Mouse (Mus musculus) MEL (cell line): ENCODE data around the gene Pisd. TPM values are rescaled to one million over a fixed set of nuclear protein-coding genes. Genes with fewer than 3 reads are reported as not detected.

Experiments
- DNase-seq: peaks from one replicate; pipeline ENCODE4 v3.0.0; 2011; ENCODE audit warnings: low read depth, low spot score
- H3K27ac ChIP-seq: 2 replicates; pipeline ENCODE4 v1.5.1; 2012; ENCODE audit warnings: low read depth, mild to moderate bottlenecking, control low read depth, low read length, moderate library complexity; ENCODE audit not compliant: control insufficient read depth
- H3K27me3 ChIP-seq, 2 experiments: fragments of 150-350 bp in 1 of 2; sonication (generic) in 1 of 2; 2 replicates each; pipeline ENCODE4 v1.6.1; 2012; ENCODE audit warnings: low read length in 2 of 2, mild to moderate bottlenecking in 2 of 2, improper control_type of control experiment in 1 of 2, moderate library complexity in 1 of 2; ENCODE audit not compliant: insufficient read depth in 2 of 2, control insufficient read depth in 1 of 2
- H3K36me3 ChIP-seq, 2 experiments: 2 replicates each; pipeline ENCODE4 v1.6.1; 2012 to 2014; ENCODE audit warnings: low read length in 2 of 2, improper control_type of control experiment in 1 of 2, inconsistent platforms in 1 of 2, mild to moderate bottlenecking in 1 of 2; ENCODE audit not compliant: insufficient read depth in 2 of 2, control insufficient read depth in 1 of 2
- H3K4me1 ChIP-seq, 2 experiments: fragments of 150-350 bp in 1 of 2; sonication (generic) in 1 of 2; 2 replicates each; pipeline ENCODE4 v1.6.1; 2012; ENCODE audit warnings: low read length in 2 of 2, improper control_type of control experiment in 1 of 2, mild to moderate bottlenecking in 1 of 2; ENCODE audit not compliant: insufficient read depth in 2 of 2, control insufficient read depth in 1 of 2
- H3K4me3 ChIP-seq, 2 experiments: fragments of 150-350 bp in 1 of 2; sonication (generic) in 1 of 2; 2 replicates each; pipeline ENCODE4 v1.5.1; 2012; ENCODE audit warnings: low read depth in 2 of 2, low read length in 2 of 2, mild to moderate bottlenecking in 2 of 2, moderate library complexity in 2 of 2, control low read depth in 1 of 2, improper control_type of control experiment in 1 of 2; ENCODE audit not compliant: control insufficient read depth in 1 of 2, insufficient read depth in 1 of 2
- H3K79me2 ChIP-seq: 2 replicates; pipeline ENCODE4 v1.6.1; 2012; ENCODE audit warnings: mild to moderate bottlenecking, low read length, moderate library complexity; ENCODE audit not compliant: control insufficient read depth, poor library complexity, insufficient read depth
- H3K9ac ChIP-seq: 2 replicates; pipeline ENCODE4 v1.6.1; 2012; ENCODE audit warnings: low read depth, mild to moderate bottlenecking, control low read depth, low read length, moderate library complexity; ENCODE audit not compliant: control insufficient read depth, poor library complexity, severe bottlenecking
- H3K9me3 ChIP-seq: fragments of 150-350 bp; sonication (generic); replicated peaks from 2 replicates; pipeline ENCODE4 v1.6.1; 2012; ENCODE audit warnings: mild to moderate bottlenecking, low read length, improper control_type of control experiment, moderate library complexity; ENCODE audit not compliant: insufficient read depth
- CHD1 ChIP-seq: IDR thresholded peaks from 2 replicates; pipeline ENCODE4 v1.6.1; 2012; ENCODE audit warnings: low read depth, mild to moderate bottlenecking, inconsistent platforms, low read length, improper control_type of control experiment
- CHD2 ChIP-seq: IDR thresholded peaks from 2 replicates; pipeline ENCODE4 v1.6.1; 2011; ENCODE audit warnings: low read length, improper control_type of control experiment
- CTCF ChIP-seq, 3 experiments: IDR thresholded peaks in 2 of 3; conservative IDR thresholded peaks in 1 of 3; 2 replicates each; pipeline ENCODE4 v1.5.1; 2011 to 2012; ENCODE audit warnings: low read length in 3 of 3, low read depth in 2 of 3, mild to moderate bottlenecking in 2 of 3, improper control_type of control experiment in 1 of 3, inconsistent platforms in 1 of 3, mixed read lengths in 1 of 3, moderate library complexity in 1 of 3; ENCODE audit not compliant: control insufficient read depth in 1 of 3, insufficient read depth in 1 of 3, poor library complexity in 1 of 3, severe bottlenecking in 1 of 3
- HCFC1 ChIP-seq: IDR thresholded peaks from 2 replicates; pipeline ENCODE4 v1.6.1; 2012; ENCODE audit warnings: low read depth, mild to moderate bottlenecking, inconsistent platforms, low read length, improper control_type of control experiment, moderate library complexity
- JUND ChIP-seq: IDR thresholded peaks from 2 replicates; pipeline ENCODE4 v1.6.1; 2011; ENCODE audit warnings: low read depth, mild to moderate bottlenecking, improper control_type of control experiment, low read length
- MAX ChIP-seq: IDR thresholded peaks from 2 replicates; pipeline ENCODE4 v1.6.1; 2011; ENCODE audit warnings: low read length, improper control_type of control experiment
- MEF2A ChIP-seq: IDR thresholded peaks from 2 replicates; pipeline ENCODE4 v1.6.1; 2014; ENCODE audit warnings: low read depth, mild to moderate bottlenecking, inconsistent platforms, low read length, improper control_type of control experiment; ENCODE audit not compliant: poor library complexity, insufficient replicate concordance, severe bottlenecking; ENCODE audit errors: extremely low read depth
- MYB ChIP-seq: IDR thresholded peaks from 2 replicates; pipeline ENCODE4 v1.6.1; 2011; ENCODE audit warnings: mild to moderate bottlenecking, low read depth, low read length, improper control_type of control experiment
- NELFE ChIP-seq: IDR thresholded peaks from 2 replicates; pipeline ENCODE4 v1.6.1; 2011; ENCODE audit warnings: low read depth, low read length, improper control_type of control experiment
- POLR2AphosphoS2 ChIP-seq: IDR thresholded peaks from 2 replicates; pipeline ENCODE4 v1.6.1; 2011; ENCODE audit warnings: low read length, improper control_type of control experiment
- RCOR1 ChIP-seq: IDR thresholded peaks from 2 replicates; pipeline ENCODE4 v1.6.1; 2012; ENCODE audit warnings: low read depth, mild to moderate bottlenecking, inconsistent platforms, low read length, improper control_type of control experiment
- SMC3 ChIP-seq: IDR thresholded peaks from 2 replicates; pipeline ENCODE4 v1.6.1; 2011; ENCODE audit warnings: low read depth, low read length, improper control_type of control experiment
- TCF12 ChIP-seq: IDR thresholded peaks from 2 replicates; pipeline ENCODE4 v1.6.1; 2014; ENCODE audit warnings: low read depth, mild to moderate bottlenecking, inconsistent platforms, low read length, improper control_type of control experiment, moderate library complexity
- UBTF ChIP-seq: IDR thresholded peaks from 2 replicates; pipeline ENCODE4 v1.6.1; 2012; ENCODE audit warnings: low read depth, mild to moderate bottlenecking, inconsistent platforms, low read length, improper control_type of control experiment, moderate library complexity, borderline replicate concordance; ENCODE audit not compliant: insufficient read depth
- ZKSCAN1 ChIP-seq: IDR thresholded peaks from 2 replicates; pipeline ENCODE4 v1.6.1; 2012; ENCODE audit warnings: low read depth, mild to moderate bottlenecking, inconsistent platforms, low read length, improper control_type of control experiment, moderate library complexity
- ZMIZ1 ChIP-seq: IDR thresholded peaks from 2 replicates; pipeline ENCODE4 v1.6.1; 2012; ENCODE audit warnings: low read depth, mild to moderate bottlenecking, inconsistent platforms, low read length, improper control_type of control experiment, moderate library complexity
- ZNF384 ChIP-seq: IDR thresholded peaks from 2 replicates; pipeline ENCODE4 v1.6.1; 2012; ENCODE audit warnings: low read depth, mild to moderate bottlenecking, inconsistent platforms, low read length, improper control_type of control experiment
- polyA plus RNA-seq, 2 experiments: library from polyadenylated mRNA; stranded (reverse) in 1 of 2; unstranded in 1 of 2; fragments of >175 nt in 1 of 2; fragments of >200 nt in 1 of 2; gene quantifications; 2 replicates each; pipeline versions ENCODE4 v1.2.1 to v1.2.4; 2012; ENCODE audit warnings: low replicate concordance in 2 of 2, low read depth in 1 of 2; ENCODE audit not compliant: insufficient read length in 2 of 2, insufficient read depth in 1 of 2, missing spikeins in 1 of 2
- total RNA-seq: library from RNA; depleted of rRNA; stranded (reverse); fragments of 300-350 nt; gene quantifications from 2 replicates; pipeline ENCODE4 v1.2.3, GENCODE M21; 2012

Pisd gene
- total and polyA plus RNA-seq, 3 experiments = 59.5 to 76.3 (median 70.1) TPM

GRCm38 (mm10) chr5:32772361-32772760 is 13.1 kb downstream of the Pisd start:
- no peaks in the 10 kb centered on the region for H3K9me3 ChIP-seq
- no peak overlapping the region for H3K4me3 ChIP-seq
- H3K4me1 ChIP-seq = peaks cover 0 to 9% of the 10 kb centered on the region in 2 experiments; a peak in 2 of 4 replicates
- TF ChIP-seq NELFE = no peak
- TF ChIP-seq ZNF384 = peak; percentile 13; the same call in 1 of the 2 replicates
- H3K9ac ChIP-seq = no peak overlapping the region
- peaks cover 1% of the 10 kb centered on the region; the same call in 1 of the 2 replicates for H3K79me2 ChIP-seq
- no peak overlapping the region for H3K27ac ChIP-seq
- no peaks in the 10 kb centered on the region for H3K27me3 ChIP-seq
- H3K36me3 ChIP-seq = peaks cover 4 to 10% of the 10 kb centered on the region in 2 experiments
- DNase-seq = no peak

- Histone ChIP-seq H3K9ac (no peak overlapping the region), H3K4me3 (no peak overlapping the region), H3K4me1 (peaks cover 0 to 9% of the 10 kb centered on the region in 2 experiments; a peak in 2 of 4 replicates), H3K36me3 (peaks cover 3 to 10% of the 10 kb centered on the region in 2 experiments), H3K27me3 (no peaks in the 10 kb centered on the region), H3K79me2 (no peaks in the 10 kb centered on the region; the same call in 1 of the 2 replicates), H3K9me3 (no peaks in the 10 kb centered on the region), H3K27ac (no peak overlapping the region)
- TF ChIP-seq MAX = no peak
- TF ChIP-seq CTCF (IDR thresholded peaks at IDR 0.05 in 2 of 3, conservative IDR thresholded peaks at IDR 0.05 in 1 of 3; ENCODE audit: control insufficient read depth in 1 of 3, insufficient read depth in 1 of 3, low read depth in 2 of 3, low read length in 3 of 3, poor library complexity in 1 of 3, severe bottlenecking in 1 of 3) = 0 out of 6 replicates have a peak, but pooled peaks of 1 of the 3 experiments have one; percentile 3
- peak; percentile 52 for TF ChIP-seq ZNF384
- DNase-seq = no peak
Observed at GRCm38 (mm10) chr5:32767636-32768373, 17.6 kb downstream of the Pisd start.

GRCm38 (mm10) chr5:32767004-32767403 is 18.4 kb downstream of the Pisd start:
- Histone ChIP-seq H3K27me3 (no peaks in the 10 kb centered on the region), H3K4me3 (no peak overlapping the region), H3K9ac (no peak overlapping the region), H3K36me3 (peaks cover 2 to 15% of the 10 kb centered on the region in 2 experiments; a peak in 3 of 4 replicates), H3K79me2 (no peaks in the 10 kb centered on the region; the same call in 1 of the 2 replicates), H3K4me1 (peaks cover 2 to 9% of the 10 kb centered on the region in 2 experiments), H3K27ac (no peak overlapping the region), H3K9me3 (no peaks in the 10 kb centered on the region)
- DNase-seq = no peak
- TF ChIP-seq SMC3 = no peak
- no peak for TF ChIP-seq TCF12
- TF ChIP-seq HCFC1 = no peak
- no peak for TF ChIP-seq MYB
- no peak for TF ChIP-seq CHD1
- no peak for TF ChIP-seq MAX
- no peak for TF ChIP-seq MEF2A
- no peak for TF ChIP-seq CHD2
- TF ChIP-seq RCOR1 = no peak
- no peak for TF ChIP-seq ZMIZ1
- no peak for TF ChIP-seq ZKSCAN1
- no peak for TF ChIP-seq ZNF384
- no peak for TF ChIP-seq UBTF
- TF ChIP-seq POLR2AphosphoS2 = no peak
- no peak for TF ChIP-seq JUND
